Mouse (Mus musculus) activated CD4-positive, CD25-positive, alpha-beta regulatory T cell, adult 4 months (primary cell): ENCODE data around the gene Akr1b3. TPM values are rescaled to one million over a fixed set of nuclear protein-coding genes. Genes with fewer than 3 reads are reported as not detected.
"Not testable (repeated sequence)": the region's sequence is repeated elsewhere in the genome, so short reads cannot be mapped to it uniquely, and the experiment has no call there.

Experiments used
- ATAC-seq: one replicate; pipeline ENCODE4 v1.8.0; 2017
- polyA plus RNA-seq, 2 experiments: library from polyadenylated mRNA; unstranded; fragments of 100-300 nt; shearing (Covaris generic); gene quantifications; one replicate each; pipeline ENCODE4 v1.2.1; 2017

Akr1b3 gene
- 100 to 1,000 TPM; 356 to 448 TPM for polyA plus RNA-seq

DNA sequence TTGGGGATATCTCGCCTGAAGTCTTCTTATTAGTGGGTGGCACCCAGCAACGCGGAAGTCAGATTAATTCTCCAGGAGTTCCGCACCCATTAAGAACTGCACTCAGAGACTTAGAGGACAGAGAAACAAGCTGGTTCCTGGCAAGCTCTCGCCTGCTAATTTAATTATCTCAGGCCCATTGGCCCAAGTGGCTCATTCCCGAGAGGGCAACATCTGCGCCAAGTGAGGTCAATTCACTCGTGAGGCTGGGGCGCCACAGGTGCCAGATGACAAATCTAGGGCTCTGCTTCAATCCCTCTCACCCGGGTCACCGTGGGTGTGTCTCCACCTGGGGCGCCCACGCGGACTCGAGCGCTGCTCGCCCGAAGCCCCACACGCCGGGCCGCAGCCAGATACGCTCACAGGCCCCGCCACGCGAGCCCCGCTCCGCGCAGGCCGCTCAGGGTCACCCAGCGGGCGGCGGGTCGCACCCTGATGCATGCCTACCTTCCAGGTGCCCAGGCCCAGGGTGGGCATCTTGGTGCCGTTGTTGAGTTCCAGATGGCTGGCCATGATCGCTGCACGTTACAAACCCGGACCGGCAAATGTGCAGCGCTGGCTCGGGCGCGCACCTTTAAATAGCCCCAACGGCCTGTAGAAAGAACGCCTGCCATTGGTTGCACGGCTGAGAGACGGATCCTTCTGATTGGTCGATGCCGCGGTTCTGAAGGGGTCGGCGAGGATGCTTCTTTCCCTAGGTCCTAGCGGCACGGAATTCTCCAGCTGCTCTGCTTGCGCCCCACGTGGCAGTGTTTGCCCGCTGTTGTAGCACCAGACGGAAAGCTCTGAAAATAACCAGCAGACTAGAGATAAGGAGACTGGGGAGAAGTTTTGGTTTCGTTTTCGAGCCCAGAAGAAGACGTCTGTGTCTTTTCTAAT, at the start of gene Akr1b3:
Akr1b3 (minus strand) TSS at position 625 of the 918 bp plus-strand sequence.
- peak; percentile 94 for ATAC-seq

DNA sequence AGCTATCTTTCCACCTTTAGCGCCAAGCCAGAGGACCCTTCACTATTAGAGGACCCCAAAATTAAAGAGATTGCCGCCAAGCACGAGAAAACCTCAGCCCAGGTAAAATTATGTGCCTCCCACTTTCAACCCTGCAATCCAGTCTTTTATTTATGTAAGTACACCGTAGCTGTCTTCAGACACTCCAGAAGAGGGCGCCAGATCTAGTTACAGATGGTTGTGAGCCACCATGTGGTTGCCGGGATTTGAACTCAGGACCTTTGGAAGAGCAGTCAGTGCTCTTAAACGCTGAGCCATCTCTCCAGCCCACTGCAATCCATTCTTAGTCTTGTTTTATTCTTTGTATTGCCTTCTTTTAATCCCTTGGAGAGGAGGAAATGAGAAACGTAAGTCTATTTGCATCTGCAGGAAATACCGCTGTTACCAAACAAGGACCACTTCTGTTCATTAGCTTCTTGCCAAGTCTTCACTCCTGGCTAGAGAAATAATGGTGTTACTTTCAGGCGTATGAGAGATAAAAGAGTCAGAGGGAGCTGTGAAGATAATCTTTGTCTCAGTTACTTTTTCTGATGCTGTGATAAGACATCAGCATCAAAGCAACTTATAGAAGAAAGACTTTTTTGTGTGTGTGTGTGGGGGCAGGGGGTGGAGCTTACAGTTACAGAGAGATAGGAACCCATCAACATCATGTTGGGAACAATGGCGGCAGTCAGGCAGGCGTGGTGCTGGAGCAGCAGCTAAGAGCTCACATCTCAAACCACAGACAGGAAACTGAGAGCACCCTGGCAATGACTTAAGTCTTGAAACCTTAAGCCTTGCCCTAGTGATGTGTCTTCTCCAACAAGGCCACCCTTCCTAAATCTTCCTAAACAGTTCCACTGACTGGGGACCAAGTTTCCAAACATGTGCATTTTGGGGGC, 47.2 kb upstream of the Akr1b3 start:
- ATAC-seq, result peak; percentile 63

DNA sequence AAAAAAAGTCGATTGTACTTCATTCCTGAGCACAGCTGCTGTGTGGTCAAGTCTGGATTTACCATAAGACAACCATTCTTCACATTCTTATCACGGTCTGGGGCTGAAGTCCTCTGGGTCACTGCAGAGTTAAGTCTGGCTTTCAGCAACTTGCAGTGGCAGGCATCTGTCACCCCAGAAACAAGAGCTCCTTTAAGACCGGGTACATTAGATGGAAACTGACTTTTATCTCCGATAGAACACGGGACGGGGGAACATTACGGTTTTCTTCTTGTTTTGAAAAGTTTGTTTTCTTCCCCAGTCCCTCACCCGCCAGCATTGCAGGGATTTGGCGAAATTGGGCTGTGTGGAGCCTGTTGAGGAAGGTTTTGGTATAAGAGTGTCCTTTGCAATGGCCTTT, 38.6 kb upstream of the Akr1b3 start:
- ATAC-seq, result no peak

DNA sequence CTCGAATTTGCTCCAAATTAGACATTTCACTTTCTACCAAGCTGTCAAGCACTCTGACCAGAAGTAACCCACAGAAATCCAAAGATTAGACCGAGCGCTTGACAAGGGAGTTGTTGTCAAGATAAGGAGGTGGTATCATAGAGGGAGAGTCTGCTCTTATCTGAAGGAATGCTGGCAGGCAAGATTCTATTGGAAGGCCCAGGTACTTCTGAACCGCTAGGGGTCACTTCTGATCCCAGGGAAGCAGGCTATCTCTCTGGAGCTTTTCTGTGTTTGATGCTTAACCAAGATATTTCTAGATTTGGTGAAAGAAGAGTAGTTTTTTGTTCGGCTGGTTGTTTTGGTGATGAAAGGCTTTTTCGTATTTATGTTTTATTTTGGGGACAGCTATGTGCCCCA, 38.1 kb upstream of the Akr1b3 start:
- no peak for ATAC-seq

DNA sequence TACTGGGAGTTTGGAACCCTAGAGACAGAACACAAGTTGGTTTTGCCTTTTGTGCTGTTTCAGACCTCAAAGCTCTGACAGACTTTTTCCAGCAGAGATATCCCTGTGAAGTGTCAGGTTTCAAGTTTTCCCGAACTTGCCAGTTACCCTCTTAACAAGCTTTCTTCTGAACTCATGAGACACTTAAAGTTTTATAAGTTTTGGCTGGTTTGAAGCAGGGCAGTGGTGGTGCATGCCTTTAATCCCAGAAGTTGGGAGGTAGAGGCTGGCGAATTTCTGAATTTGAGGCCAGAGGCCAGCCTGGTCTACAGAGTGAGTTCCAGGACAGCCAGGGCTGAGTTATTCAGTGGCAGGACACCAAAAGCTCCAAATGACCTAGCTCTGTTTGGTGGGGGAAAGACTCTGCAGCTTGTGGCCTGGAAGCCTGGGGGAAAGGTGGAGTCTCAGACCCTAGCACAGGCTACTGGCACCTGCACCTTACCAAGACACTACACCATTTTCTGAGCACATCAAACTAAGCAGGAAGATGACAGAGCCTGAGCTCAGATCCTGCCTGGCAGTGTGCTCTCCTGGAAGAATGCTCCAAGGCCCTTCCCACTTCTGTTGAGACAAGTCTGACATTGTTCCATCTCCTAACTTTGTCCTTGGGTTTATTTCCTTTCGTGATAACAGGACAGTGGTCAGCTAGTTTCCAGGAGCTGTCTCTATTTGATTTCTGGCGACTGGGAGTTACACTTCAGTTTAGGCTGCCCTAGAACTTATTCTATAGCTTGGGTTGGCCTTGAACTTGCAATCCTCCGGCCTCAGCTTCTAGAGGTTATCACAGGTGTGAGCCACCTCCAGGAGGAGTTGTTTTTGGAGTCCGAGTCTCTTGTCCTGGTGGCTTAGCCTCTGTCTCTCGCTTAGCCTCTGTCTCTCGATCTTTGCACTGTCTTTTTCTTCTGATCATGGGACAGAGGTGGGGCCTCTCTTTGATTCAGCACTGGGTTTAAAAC, 37.4 kb upstream of the Akr1b3 start:
- ATAC-seq, result no peak

DNA sequence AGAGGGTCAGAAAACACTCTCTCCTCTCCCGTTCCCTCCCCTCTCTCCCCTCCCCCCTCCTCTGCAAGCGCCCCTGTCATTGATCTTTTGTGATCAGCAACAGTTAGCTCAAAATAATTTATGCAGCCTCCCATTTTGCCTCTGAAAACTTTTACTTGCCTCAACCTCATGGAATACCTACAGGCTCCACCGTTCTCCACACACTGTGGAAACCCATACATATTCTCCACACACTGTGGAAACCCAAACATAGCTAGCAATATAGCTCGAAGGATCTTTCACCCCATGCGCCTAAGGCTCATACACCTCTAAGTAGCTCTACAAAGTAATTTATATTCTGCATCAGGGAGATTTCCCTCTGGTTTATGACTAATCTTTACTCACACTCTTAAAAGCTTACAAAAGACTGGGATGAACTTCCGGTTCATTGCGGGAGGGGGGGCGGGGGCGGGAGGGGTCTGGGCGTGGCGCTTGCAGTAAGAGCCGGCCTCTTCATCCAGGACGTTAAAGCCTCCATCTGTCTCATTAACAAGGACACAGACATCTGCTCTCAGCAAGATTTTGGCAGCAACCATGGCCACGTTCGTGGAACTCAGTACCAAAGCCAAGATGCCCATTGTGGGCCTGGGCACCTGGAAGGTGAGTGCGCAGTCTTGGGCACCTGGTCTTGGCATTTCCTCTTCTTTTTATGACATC, 36.5 kb upstream of the Akr1b3 start, which contains the start of gene Akr1b8:
Akr1b8 (plus strand) TSS at position 462 of the 696 bp plus-strand sequence.
- no peak for ATAC-seq

DNA sequence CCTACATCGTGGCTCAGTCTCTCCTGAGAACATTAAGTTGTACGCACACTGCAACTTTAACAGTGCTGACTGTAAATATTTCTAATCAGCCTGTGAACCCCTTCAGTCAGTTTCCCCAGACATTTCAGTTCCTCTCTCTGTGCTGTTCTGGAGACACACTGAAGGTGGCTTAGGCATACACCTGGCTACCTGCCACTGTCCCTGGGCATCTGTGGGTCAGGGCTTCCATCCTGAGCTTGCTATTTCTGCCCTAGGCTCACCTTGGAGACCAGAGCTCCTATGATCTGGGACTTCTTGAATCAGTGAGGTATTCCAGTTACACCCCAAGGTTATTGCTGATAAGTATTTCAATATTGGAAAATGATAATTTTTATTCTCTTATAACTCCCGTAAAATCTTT, 35.1 kb upstream of the Akr1b3 start:
- no peak for ATAC-seq

DNA sequence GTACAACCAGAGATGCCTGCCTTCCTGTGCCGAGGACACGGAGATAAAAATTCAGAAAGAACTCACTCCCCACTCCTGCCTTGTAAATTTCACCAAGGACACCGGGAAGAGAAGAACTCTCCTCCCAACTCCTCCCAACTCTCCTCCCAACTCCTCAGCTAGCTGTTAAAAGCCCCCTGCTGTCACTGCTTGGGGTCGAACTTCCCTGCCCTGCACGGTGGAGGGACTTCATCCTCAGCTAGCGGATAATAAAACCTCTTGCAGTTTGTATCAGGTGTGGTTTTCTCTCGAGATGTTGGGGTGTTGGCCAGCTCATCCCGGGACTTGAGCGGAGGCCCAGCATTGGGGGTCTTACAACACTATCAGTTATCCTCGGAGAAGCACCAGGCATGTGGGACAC, 34.2 kb upstream of the Akr1b3 start:
- not testable (repeated sequence) for ATAC-seq

DNA sequence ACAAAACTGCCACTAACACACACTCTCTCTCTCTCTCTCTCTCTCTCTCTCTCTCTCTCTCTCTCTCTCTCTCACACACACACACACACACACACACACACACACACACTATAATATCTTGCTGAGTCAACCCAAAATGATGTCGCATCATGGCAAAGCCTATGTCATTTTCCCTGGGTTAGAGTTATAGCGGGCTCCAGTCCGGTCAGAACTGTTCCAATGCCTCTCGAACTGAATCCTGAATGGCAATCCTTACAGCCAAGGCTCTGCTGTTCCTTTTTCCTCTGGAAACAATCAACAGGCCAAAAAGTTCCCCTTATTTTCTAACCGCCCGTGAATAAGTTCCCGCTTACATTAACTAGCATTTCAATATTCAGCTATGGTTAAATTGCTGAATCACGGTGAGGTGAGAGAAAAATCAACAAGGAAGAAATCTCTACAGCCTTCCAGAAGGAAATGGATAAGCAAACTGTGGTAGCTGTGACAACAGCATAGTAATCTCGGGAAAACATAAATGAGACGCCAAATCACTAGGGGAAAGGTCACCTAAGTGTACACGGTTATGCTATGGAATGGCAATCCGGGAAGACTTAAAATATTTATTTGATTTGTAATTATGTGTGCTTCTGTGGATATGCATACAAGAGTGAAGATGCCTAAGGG, 32.9 kb upstream of the Akr1b3 start:
- no peak for ATAC-seq

DNA sequence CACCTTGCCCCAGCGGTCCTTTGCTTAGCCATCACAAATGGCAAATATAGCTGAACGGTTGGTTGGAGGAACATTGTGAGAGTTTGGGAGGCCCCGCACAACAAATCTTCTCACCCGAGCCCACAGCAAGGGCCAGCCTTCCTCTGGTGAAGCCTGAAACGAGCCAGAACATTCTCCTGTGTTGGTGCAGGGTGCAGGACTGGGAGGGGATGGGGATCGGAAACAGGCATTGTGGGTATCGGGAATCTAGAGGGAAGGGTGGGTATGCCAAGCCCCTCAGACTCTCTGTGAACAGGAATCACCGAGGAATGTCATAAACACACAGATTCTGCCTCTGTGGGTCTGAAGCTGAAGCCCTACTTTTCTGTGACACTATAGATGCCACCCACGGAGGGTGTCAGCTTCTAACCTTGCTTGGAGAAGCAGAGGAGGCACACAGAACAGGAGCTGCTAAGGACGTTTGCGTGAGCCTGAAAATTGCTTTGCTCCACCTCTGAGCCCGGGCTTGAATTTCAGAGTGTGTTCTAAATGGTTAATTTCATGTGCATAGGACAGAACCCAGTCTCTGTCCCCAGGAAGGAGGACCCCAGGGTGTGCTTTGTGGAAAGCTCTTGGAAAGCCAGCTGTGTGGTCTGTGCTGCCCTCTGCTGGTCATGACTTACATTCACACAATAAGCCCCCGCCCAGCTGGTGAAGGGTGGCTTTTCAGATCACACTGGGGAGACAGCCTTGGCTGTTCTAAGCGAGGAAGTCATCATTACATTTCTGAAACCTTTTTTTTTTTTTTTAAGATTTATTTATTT, 29.0 kb upstream of the Akr1b3 start:
- peak; percentile 73 for ATAC-seq

DNA sequence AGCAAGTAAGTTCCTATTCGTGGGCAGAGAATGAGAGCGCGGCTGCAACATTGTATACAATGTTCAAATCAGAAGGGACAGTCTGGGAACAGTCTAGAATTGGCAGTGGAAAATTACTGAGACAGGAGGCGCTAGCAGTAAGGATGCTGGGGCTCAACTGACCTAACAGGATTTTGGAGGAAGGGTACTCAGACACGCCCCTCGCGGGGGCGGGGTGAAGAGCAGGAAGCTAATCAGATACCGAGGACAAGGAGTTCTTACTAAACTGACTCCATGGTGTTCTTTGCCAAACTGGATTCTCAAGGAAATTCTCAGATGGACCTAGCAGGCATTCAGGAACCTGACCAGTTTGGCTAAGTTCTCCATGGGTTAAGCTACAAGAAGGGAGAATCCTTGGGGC, 27.7 kb upstream of the Akr1b3 start:
- ATAC-seq, result no peak

DNA sequence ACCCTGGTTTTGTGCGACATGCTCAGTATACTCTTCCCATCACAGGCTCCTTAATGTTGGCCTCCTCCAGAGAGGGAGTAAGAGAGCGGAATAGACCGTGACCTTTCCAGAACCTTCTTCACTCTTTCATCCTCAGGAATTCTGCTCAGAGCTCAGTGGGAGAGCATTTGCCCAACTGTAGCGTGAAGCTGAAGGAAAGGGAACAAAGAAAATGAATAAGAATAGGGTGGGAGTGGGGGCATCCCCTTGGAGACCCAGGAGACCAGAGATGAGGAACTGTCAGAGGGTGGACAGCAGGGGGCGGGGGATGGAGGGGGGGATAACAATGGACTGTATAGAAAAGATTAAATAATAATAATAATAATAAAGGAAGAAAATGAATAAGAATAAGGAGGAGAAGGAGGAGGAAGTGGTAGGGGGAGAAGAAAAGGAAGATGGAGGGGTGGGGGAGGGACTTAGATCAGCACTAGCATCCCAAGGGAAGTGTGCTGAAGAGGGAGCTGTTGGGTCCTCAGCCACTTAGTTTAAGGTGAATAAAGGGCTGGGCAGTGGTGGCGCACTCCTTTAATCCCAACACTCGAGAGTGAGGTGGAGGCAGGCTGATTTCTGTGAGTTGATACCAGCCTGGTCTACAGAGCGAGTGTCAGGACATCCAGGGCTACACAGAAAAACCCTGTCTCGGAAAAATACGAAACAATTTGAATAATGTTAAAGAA, 27.0 kb upstream of the Akr1b3 start:
- ATAC-seq, result no peak

DNA sequence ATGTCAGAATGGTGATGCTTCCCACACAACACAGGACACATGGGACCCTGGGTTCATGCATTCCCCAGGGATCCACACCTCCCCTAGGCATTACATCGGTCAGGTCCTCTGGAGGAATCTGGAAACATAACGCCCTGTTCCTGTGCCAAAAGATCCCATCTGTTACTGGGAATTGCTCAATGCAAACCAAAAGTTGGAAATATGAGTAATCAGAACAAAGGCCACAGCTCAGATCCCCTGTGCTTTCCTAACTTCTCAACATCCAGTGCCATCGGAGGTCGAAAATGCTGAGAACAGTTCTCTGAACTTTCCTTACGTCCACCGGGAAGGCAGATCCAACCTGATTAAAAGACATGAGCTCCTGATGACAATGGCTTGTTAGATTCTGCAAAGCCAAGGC, 26.1 kb upstream of the Akr1b3 start:
- no peak for ATAC-seq

DNA sequence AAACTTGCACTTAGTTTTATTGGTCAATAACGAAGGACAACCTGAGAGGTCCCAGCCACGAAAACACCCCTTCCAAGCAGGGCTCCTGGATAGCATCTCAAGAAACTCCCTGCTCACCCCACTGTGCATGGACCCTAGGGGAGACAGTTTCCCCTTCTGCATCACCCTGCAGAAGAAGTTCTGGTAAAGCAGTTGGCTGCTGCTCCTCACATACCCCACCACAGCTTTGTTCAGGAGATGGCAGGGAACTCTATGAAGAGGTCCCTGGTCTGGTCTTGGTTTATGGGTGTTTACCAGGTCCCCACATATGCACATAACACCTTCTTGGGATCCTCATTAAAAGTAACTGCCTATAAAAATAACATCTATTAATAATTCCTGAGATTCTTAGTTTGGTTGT, 25.2 kb upstream of the Akr1b3 start:
- ATAC-seq, result no peak

DNA sequence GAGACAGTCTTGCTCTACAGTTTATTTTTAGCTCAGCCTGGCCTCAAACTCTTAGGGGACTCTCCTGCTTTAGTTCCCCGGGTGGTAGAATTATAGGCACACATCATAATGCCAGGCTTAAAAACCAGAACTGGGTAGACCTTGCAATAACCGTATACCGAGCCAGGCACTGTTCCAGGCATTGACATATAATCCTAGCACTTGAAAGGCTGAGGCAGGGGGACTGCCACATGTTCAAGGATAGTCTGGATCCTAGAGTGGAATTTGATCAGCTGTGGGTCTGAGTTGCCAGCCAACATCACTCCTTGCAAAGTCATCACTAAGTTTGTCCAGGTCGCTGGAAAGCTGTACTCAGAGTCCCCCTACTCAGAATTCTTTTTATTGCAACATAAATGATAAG, 24.7 kb upstream of the Akr1b3 start:
- ATAC-seq, result no peak

DNA sequence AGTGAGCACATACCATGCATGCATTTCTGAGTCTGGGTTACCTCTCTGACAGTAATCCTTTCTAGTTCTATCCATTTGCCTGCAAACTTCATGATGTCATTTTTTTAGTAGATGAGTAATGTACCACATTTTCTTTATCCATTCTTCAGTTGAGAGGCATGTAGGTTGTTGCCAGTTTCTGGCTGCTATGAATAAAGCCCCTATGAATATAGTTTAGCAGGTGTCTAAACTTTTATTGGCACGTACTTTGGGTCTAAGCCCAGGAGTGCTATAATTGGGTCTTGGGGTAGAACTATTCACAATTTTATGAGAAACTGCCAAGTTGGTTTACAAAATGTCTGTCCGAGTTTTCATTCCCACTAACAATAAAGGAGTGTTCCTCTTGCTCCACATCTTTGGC, 20.5 kb upstream of the Akr1b3 start:
- ATAC-seq, result no peak

DNA sequence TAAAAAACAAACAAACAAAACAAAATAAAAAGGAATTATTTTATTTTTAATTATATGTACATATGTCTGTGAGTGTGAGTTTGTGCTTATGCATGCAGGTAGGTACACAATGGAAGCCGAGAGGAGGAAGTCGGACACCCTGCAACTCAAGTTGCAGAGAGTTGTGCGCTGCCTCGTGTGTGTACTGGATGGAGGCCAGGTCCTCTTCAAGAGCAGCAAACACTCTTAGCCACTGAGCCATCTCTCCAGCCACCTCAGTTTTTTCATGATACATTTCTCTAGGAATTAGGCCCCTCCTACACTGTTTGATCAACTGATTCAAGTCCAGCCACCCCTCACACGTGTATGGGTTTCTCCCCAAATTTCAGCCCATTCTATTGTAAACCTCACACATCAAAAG, 17.4 kb upstream of the Akr1b3 start:
- no peak for ATAC-seq

DNA sequence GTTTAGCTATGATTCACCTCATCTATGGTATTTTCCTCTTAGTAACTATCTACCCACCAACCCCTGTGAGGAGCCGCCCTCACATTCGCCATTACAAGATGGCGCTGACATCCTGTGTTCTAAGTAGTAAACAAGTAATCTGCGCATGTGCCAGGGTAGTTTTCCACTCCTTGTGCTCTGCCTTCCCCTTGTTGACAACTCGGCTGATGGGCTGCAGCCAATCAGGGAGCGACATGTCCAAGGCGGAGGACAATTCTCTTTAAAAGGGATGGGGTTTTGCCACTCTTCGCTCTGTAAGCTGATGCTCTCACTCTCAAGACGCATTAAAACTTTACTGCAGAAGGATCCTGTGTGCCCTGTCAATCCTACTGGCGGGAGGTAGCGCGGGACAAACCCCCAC, 14.5 kb upstream of the Akr1b3 start:
- ATAC-seq, result not testable (repeated sequence)

DNA sequence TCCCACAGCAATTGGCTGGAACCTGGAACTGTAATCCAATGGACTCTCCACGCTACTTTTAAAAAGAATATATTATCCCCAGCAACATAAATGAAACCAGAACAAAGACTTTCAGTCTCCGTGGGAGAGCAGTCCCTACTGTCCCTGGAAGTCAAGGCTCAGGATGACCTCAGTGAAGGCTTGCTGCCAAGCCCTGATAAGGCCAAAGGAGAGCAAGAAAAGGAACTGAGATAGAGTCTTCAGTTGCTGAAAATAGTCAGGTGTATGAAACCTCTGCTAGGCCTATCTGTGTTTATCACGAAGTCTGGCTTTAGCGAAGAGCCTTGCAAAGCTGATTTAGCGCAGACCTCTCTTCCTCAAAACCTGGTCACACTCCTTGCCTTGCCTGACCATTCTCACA, 14.1 kb upstream of the Akr1b3 start:
- ATAC-seq, result no peak
